Mouse (Mus musculus) brain, adult 2 months (tissue): ENCODE measurements around the gene Cldn11.

ENCODE experiments used
- DNase-seq: peaks from one replicate; pipeline ENCODE4 v3.0.0; 2011; ENCODE audit warnings: low read depth, low spot score

The Cldn11 gene

DNA sequence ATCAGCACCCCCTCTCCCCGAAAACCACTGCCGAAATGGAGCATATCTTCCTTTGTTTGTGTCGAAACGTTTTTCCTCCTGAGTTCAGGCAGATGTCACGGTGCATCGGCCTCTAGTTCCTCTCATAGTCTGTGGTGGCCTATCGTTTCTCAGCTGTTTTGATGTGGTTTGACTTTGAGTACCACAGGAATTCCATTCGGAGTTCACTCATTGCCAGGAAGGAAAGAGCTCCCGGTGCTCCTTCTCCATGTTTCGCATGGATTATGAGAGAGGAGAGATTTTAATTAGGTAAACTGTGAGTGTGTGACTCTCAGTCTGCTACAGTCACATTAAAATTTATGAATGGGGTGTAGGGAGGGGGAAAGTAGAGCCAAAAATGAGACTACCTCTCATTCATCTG, 10.3 kb downstream of the Cldn11 start:
- no peak for DNase-seq

DNA sequence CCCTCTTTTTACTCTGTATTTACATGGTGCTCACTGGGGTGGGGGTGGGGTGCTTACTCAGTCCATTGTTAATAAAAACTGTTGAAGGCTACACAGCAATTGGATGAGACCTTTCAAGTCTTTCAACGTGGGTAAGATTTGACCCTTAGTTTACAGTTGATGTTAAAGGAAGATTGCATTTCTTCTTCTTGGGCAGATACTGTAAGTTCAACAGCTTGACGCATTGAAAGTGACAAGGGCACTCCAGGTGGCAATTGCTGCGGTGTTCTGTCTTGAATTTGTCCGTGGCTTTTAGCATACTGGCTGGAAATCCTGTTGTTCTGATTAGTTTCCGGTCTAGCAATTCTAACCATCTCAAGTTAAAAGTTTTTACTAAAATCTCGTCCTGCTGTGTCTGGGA, 11.6 kb downstream of the Cldn11 start:
- no peak for DNase-seq

DNA sequence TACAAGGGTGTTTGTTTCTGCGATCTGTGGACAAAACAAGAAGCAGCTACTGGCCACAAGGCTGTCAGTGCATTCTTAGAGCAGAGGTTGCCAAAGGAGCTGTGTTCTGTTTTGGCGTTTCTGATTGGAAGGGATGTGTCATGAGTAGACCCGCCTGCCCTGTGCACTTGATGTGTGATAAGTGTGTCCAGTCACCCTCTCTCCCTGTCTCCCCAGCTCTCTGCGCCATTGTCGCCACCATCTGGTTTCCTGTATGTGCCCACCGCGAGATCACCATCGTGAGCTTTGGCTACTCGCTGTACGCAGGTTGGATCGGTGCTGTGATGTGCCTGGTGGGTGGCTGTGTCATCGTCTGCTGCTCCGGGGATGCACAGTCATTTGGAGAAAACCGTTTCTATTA, 13.1 kb downstream of the Cldn11 start:
- no peak for DNase-seq

DNA sequence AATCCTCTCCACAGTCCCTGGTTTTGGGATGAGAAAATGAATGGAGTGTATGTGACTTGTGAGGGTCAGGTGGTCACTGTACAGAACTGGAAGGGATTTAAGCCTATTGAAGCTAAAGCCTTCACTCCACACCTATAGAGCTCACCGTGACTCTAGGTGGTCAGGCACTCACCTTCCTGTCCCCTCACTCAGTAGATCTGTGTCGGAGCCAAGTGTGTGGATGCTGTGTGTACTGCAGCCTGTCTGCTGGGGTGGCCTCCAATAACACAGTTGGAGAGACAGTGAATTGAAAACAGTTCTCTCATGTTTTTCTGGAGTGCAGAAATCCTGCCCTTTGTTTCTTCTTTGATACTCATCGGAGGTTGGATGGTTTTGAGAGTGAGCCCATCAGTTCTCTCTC, 16.1 kb downstream of the Cldn11 start:
- no peak for DNase-seq

DNA sequence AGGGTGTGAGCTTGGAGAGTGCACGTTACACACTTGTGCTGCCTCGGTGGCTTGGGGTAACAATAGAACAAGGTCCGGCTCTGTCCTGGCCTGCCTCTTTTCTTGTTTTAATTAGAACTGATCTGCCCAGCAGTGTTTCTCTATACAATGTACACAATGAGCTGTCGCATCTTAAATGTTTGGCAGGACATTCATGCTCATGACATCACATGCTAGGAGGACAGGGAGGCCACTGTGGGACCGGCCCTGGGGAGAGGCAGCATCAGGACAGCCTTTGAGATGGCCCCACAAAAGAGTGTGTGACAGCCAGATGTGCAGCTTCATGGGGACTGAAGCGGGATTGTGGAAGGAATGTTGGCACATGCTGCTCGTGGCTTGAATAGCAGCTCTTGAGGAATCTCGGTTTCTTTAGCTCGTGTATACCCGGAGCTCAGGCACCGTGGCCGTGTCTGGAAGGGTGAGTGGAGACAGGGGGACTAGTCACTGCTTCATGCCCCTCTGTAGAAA, 16.7 kb downstream of the Cldn11 start:
- peak; percentile 94 for DNase-seq

DNA sequence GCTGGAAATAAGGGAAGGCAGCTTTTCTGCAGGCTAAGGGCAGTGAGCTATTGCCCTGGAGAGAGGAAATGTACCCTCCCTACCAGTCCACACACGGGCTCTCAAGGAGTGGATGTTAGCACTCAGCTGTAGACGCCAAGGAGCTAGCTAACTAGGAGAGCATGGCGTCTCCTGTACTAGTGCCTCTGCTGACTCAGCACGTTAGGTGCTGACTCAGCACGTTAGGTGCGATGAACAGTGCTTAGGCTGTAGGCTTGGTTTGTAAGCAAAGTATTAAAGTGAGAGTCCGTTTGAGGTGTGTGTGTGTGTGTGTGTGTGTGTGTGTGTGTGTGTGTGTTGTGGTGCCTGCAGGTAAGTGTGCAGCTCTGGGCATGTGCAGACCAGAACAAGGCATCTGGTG, 40.6 kb downstream of the Cldn11 start:
- DNase-seq, result no peak

DNA sequence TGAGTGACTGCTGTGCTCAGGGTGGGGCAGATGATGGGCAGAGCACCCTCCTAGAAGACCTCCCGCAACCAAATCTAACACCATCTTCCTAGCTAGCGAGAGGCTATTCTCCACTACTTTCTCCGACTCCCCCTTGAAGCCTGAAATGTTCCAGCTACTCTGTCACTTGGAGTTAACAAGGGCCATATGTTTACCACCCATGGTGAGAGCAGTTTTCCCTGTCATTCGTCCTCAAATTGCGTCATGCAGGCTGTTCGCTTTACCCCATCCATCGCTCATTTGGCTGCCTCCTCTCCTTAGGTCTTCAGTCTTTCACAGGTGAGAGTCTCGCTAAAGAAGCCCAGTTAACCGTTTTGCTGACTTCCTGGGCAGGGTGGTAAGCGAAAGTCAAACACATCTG, 41.7 kb downstream of the Cldn11 start:
- DNase-seq, result peak; percentile 45

DNA sequence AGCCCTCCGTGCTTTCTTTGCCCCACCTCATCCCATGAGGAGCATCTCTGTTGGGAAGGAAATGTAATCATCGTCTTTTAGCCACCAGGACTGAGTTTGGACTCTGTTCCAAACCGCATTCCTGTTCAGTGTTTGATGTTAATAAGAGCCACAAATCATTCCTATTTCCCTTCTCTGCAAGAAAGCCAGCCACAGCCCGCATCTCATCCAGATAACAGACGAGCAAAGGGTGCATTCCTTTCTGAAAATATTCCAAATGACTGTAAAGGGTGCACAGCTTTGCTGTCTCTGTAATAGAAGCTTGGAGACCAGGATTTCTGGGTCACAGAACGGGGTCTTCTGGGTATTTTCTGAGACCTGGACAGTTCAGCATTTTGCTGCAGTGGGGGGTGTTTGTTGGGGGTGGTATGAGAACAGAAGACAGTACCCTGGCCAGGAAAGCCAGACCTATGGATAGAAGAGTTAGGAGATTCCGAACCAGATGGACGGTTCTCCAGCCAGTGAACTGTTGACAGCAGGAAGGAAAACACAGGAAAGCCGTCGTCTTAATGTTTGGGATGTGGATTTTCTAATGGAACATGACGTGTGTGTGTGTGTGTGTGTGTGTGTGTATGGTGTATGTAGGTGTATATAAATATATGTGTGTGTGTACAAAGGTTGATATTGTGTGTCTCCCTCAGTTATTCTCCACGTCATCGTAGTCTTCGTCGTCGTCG, 49.6 kb downstream of the Cldn11 start:
- DNase-seq, result no peak

DNA sequence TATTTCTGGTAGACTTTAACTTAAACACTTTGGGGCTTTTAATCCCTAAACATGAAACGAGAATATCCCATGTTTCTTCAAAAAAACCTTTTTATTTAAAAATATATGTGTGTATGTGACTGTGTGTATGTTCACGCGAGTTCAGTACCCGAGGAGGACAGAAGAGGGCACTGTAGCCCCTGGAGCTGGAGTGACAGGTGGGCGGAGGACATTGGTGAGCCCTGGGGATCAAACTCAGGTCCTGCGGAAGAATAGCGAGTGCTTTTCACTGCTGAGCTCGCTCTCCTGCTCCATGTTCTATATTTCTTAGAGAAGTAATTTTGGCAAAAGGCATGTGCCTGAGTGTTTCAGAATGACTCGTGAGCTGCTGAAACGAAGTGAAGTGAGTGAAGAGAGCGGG, 54.2 kb downstream of the Cldn11 start:
- no peak for DNase-seq

DNA sequence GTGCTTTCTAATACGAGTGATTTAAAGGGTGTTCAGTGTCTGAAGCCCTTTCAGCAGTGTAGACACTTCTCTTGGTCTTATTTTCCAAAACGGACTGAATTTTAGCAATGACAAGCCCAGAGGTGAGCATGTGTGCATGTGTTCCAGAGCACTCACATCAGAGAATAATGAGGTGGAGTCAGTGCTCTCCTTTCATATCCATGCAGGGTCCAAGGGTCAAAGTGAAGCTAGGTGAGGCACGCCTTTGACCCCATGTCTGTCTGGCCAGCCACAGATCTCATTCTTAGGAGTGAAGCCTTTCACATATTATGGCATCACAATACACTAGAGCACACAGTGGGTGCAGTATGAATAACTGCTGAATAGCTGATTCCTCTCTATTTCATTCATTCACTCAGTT, 55.4 kb downstream of the Cldn11 start:
- DNase-seq, result no peak

DNA sequence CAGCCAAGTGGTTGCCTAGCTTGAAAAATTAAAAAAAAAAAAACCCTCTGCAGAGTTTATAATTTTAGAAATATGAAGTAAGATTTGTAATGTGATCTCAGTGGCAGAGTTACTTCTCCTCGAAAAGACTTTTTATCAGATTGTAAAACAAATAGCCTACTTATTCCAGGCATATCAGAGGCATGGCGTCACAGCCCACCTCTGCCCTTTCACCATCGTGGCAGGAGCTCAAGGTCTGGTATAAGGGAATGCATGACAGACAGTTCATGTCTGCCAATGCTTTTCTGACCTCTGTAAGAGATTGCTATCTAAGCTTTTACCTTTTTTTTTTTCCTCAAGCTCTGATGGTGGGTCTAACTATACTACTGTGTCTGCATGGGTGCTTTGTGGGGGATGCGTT, 58.3 kb downstream of the Cldn11 start:
- no peak for DNase-seq

DNA sequence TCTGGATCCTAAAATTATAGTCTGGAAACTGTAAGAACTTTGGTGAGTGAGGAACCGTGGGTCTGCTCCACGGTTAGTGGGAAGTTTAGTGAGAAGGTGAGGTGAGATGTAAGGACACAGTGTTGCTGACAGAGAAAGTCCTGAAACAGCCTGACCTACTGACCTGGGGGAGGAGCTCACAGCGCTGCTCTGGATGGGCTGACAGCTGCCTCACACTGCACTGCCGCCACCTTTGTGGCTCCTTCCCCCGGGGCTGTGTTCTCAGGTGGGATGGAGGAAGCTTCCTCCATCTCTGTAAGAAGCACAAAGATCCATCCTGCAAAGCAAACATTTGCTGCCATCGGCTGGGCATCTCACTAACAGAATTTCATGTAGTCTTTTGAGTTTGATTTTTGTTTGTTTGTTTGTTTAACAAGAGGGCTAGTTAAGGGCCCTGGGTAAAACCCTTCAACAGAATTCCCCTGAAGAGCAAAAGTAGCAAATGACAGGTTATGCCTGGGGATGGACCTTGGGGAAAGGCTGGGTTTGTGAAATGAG, 58.8 kb downstream of the Cldn11 start:
- no peak for DNase-seq

DNA sequence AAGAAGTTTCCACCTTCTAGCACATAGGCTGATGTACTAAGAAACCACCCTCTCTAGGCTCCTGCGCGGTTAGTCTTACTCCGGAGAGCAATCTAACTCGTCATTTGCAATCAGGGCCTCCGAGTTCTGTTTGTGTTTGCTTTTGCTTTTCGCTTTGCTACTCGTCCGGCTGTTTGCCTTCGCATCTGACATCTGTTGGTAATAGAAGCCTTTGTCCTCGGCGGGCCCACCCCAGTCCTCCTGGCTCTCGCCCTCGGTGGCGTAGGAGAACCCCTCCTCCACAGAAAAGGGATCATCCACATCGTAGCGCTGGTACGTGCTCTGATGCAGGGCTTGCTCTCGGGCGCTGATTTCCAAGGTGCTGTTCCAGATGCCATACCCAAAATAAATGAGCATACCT, 59.3 kb downstream of the Cldn11 start:
- peak; percentile 81 for DNase-seq

DNA sequence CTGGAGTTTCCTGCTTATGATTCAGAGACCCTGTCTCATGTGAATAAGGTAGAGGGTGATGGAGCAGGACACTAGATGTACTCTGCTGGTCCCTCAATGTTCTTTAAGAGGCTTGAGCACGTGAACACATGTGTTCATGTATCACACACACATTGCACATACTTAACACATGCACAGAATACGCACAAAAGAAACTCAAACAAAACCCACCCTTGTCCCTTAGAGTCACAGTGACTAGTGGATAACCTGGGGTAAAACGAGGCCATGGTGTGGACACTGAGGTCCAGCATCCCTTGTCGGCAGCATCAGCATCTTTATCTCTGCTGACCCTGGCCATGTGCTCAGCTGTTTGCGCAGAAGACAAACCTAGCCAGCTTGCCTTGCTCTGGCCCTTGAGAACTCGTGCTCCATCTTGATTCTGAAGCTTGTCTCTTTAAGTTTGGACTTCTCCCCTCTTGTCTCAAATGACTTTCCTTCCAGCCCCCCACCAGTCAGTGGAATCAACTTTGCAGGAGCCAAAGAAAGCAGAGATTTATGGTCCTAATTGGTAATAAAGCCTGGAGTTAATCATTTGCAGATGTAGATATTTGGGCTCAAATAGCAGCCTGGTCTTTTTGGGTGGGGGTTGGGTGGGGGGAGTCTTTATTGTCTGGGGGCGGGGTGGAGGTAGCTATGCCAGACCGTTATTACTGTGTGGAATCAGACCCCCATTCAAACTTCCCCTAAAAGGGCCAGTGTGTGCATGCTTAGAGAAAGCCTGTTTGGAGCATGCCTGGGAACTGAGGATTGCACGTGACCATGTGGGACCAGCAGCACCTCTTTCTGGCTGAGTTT, 62.7 kb downstream of the Cldn11 start:
- DNase-seq, result no peak

DNA sequence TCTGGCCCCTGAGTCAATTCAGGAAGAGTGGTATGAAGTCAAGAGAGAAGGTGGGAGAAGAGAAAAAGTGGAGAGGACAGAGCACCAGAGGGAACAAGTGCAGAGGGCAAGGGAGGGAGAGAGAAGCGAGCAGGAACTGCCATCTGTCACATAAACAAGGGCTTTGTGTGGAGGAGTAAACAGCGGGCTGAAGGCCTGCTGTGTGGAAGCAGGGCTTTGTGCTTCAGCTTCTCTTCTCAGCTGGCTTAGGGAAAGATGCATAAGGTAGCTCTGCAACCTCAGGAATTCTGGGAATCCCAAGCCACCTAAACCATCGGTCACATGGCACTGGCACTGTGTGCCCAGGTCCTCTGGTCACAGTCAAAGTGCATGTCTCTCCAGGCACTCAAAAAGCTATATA, 64.1 kb downstream of the Cldn11 start:
- DNase-seq, result peak; percentile 96
